ENCODE assay signal across 8 mouse cellular contexts in the genomic region with DNA sequence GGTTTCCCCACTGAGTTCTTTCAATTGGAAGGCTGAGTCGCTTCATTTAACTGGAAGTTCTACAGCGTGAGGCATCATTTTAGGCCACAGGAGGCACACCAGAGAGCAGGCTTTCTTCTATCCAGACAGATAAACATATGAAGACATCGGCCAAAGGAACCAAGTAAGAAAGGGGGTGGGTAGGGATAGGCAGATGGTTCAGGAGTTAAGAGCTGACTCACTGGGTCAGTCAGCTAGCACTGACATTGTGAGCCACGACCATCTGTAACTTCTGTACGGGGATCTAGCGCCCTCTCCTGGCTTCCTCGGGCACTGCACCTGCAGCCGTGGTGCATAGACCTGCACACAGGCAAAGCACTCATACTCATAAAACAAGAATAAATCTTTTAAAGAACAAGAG. TPM values are rescaled to one million over a fixed set of nuclear protein-coding genes. Genes with fewer than 3 reads are reported as not detected.
DNase-seq lines count a peak whose midpoint lies in the region; ATAC-seq lines count a peak whose summit lies in the region.

No protein-coding gene starts in this region.

- no peak overlapping the region for H3K27ac ChIP-seq in hindbrain, embryonic 16.5 days (ENCODE audit: low read depth, low read length)
- H3K27ac ChIP-seq in limb, embryonic 11.5 days (replicated peaks; ENCODE audit: low read depth, low read length), result no peak overlapping the region

- no peaks in the 10 kb centered on the region for H3K36me3 ChIP-seq in hindbrain, embryonic 16.5 days (ENCODE audit: control insufficient read depth, insufficient read depth, low read length)
- H3K36me3 ChIP-seq in limb, embryonic 11.5 days (ENCODE audit: control insufficient read depth, insufficient read depth, low read length), result no peaks in the 10 kb centered on the region

- DNase-seq in layer of hippocampus, adult 11-12 months (ENCODE audit: low spot score), result peak; percentile 76
- no peak for DNase-seq in layer of hippocampus, adult 9-11 months
- DNase-seq in R1 (ENCODE audit: low read depth, low spot score), result peak; percentile 90
- peak; percentile 76 to 90 for DNase-seq in cerebellum, postnatal 4 days (ENCODE audit: low spot score in 2 of 2)
- peak; percentile 50 for DNase-seq in limb, embryonic 11.5 days (ENCODE audit: low spot score)
- peak; percentile 64 for DNase-seq in retina, postnatal 1 day
- DNase-seq in Muller cell, postnatal 12 days (ENCODE audit: inconsistent ontology term), result no peak

- H3K9ac ChIP-seq in hindbrain, embryonic 16.5 days (ENCODE audit: low read depth, low read length), result no peak overlapping the region
- H3K9ac ChIP-seq in limb, embryonic 11.5 days (ENCODE audit: low read length), result no peak overlapping the region

- peak; percentile 24; the same call in 1 of the 2 replicates for ATAC-seq in hindbrain, embryonic 16.5 days
- no peak for ATAC-seq in limb, embryonic 11.5 days (ENCODE audit: insufficient number of reproducible peaks, low FRiP score, low TSS enrichment, low read depth)

- H3K4me1 ChIP-seq in hindbrain, embryonic 16.5 days (ENCODE audit: control insufficient read depth, insufficient read depth, low read depth, low read length), result no peaks in the 10 kb centered on the region
- H3K4me1 ChIP-seq in limb, embryonic 11.5 days (ENCODE audit: control insufficient read depth, insufficient read depth, low read length), result no peaks in the 10 kb centered on the region

- no peak overlapping the region for H3K4me2 ChIP-seq in hindbrain, embryonic 16.5 days (ENCODE audit: low read length)
- H3K4me2 ChIP-seq in limb, embryonic 11.5 days (ENCODE audit: low read depth, severe bottlenecking), result no peak overlapping the region

- no peaks in the 10 kb centered on the region for H3K27me3 ChIP-seq in hindbrain, embryonic 16.5 days (replicated peaks; ENCODE audit: control insufficient read depth, insufficient read depth, low read length)
- H3K27me3 ChIP-seq in limb, embryonic 11.5 days (ENCODE audit: control insufficient read depth, insufficient read depth, low read length), result no peaks in the 10 kb centered on the region

- 50% methylated on average over 8 of the region's 8 CpGs for WGBS in hindbrain, embryonic 16.5 days
- WGBS in limb, embryonic 11.5 days, result 54% methylated on average over 8 of the region's 8 CpGs

- H3K4me3 ChIP-seq in hindbrain, embryonic 16.5 days (ENCODE audit: low read length), result no peak overlapping the region
- no peak overlapping the region for H3K4me3 ChIP-seq in limb, embryonic 11.5 days (ENCODE audit: low read depth, low read length)

- H3K9me3 ChIP-seq in hindbrain, embryonic 16.5 days (ENCODE audit: control insufficient read depth, low read length), result no peaks in the 10 kb centered on the region
- H3K9me3 ChIP-seq in limb, embryonic 11.5 days (ENCODE audit: control insufficient read depth, low read length), result no peaks in the 10 kb centered on the region

RNA-seq across cellular contexts. Expression of a gene that starts 11.9 kb away (rescaled TPM):
- 42.1 and 44.5 TPM in 2 replicates for polyA plus RNA-seq in hindbrain, embryonic 16.5 days (2015; fragmentation: Nextera tagmentation; extraction: Ambion mirVana)
- polyA plus RNA-seq in limb, embryonic 11.5 days (2014; fragmentation: Nextera tagmentation; extraction: Ambion mirVana), result 52.8 and 60.8 TPM in 2 replicates

Comparison
In these comparisons a context has a peak if more than half of its experiments do, and no peak if none do; other contexts are left out.
1. DNase-seq: peak in layer of hippocampus, adult 11-12 months (single experiment), R1 (single experiment), cerebellum, postnatal 4 days (2 of 2), limb, embryonic 11.5 days (single experiment) and retina, postnatal 1 day (single experiment); none in layer of hippocampus, adult 9-11 months (single experiment) and Muller cell, postnatal 12 days (single experiment).